Mouse (Mus musculus): ENCODE results near the gene Tspan4. TPM values are rescaled to one million over a fixed set of nuclear protein-coding genes. Genes with fewer than 3 reads are reported as not detected.
"Not testable (repeated sequence)": the region's sequence is repeated elsewhere in the genome, so short reads cannot be mapped to it uniquely, and the experiment has no call there.

Gene Tspan4
- total RNA-seq, 2 experiments from 2014 or later: 14.2 to 20.0 TPM

GRCm38 (mm10) chr7:141438201-141438968 lies 36.7 kb upstream of the Tspan4 start:
- no peak for DNase-seq (ENCODE audit: low spot score in 2 of 2)
- intact Hi-C loops (cut with DNase I): no loop called here

- DNase-seq (ENCODE audit: low spot score in 2 of 2): no peak
Observed at GRCm38 (mm10) chr7:141439140-141439679, 35.8 kb upstream of the Tspan4 start.

GRCm38 (mm10) chr7:141439811-141440210 lies 35.2 kb upstream of the Tspan4 start:
- intact Hi-C loops (cut with DNase I): no loop called here
- no peak for DNase-seq (ENCODE audit: low spot score in 2 of 2)

More at GRCm38 (mm10) chr7:141439140-141439679, 35.8 kb upstream of the Tspan4 start:
- intact Hi-C loops (cut with DNase I): no loop called here

GRCm38 (mm10) chr7:141440613-141441012 lies 34.4 kb upstream of the Tspan4 start:
- intact Hi-C loops (cut with DNase I): no loop called here

GRCm38 (mm10) chr7:141441460-141441859 lies 33.6 kb upstream of the Tspan4 start:
- intact Hi-C loops (cut with DNase I): no loop called here
- DNase-seq (ENCODE audit: low spot score in 2 of 2): no peak

More at GRCm38 (mm10) chr7:141440613-141441012, 34.4 kb upstream of the Tspan4 start:
- no peak for DNase-seq (ENCODE audit: low spot score in 2 of 2)

GRCm38 (mm10) chr7:141442199-141442598 lies 32.8 kb upstream of the Tspan4 start:
- intact Hi-C loops (cut with DNase I): no loop called here
- no peak for DNase-seq (ENCODE audit: low spot score in 2 of 2)

- intact Hi-C loops (cut with DNase I): no loop called here
Observed at GRCm38 (mm10) chr7:141443081-141443821, 31.8 kb upstream of the Tspan4 start.

GRCm38 (mm10) chr7:141443828-141444237 lies 31.2 kb upstream of the Tspan4 start, which contains the start of gene Pidd1:
Gene Pidd1, minus strand, starts transcription at chr7:141444025.
- DNase-seq (ENCODE audit: low spot score in 2 of 2): no peak
- intact Hi-C loops (cut with DNase I): no loop called here

More at GRCm38 (mm10) chr7:141443081-141443821, 31.8 kb upstream of the Tspan4 start:
- no peak for DNase-seq (ENCODE audit: low spot score in 2 of 2)

GRCm38 (mm10) chr7:141446374-141446773 lies 28.7 kb upstream of the Tspan4 start:
- intact Hi-C loops (cut with DNase I); DNase-seq (ENCODE audit: low spot score in 2 of 2): not testable (repeated sequence)

- DNase-seq (ENCODE audit: low spot score in 2 of 2): peak; percentile 98
- intact Hi-C loops (cut with DNase I): no loop called here
Observed at GRCm38 (mm10) chr7:141447110-141447991, 27.7 kb upstream of the Tspan4 start, which contains the start of gene Rplp2. Gene Rplp2, plus strand, starts transcription at chr7:141447370.

- no peak for DNase-seq (ENCODE audit: low spot score in 2 of 2)
- intact Hi-C loops (cut with DNase I): no loop called here
Observed at GRCm38 (mm10) chr7:141451928-141452327, 23.1 kb upstream of the Tspan4 start.

GRCm38 (mm10) chr7:141453636-141454035 lies 21.4 kb upstream of the Tspan4 start:
- intact Hi-C loops (cut with DNase I): no loop called here
- DNase-seq (ENCODE audit: low spot score in 2 of 2): no peak

- intact Hi-C loops (cut with DNase I): loop anchor here (5.0 kb wide), 1 partner anchor 43 kb away; the partner anchor contains the start of gene Gatd1
Observed at GRCm38 (mm10) chr7:141454967-141455551, 20.0 kb upstream of the Tspan4 start, which contains the start of gene Pnpla2. Gene Pnpla2, plus strand, starts transcription at chr7:141455198.

GRCm38 (mm10) chr7:141455610-141456314 lies 19.3 kb upstream of the Tspan4 start:
- intact Hi-C loops (cut with DNase I): loop anchor here (5.0 kb wide), 1 partner anchor 43 kb away; the partner anchor contains the start of gene Gatd1
- DNase-seq (ENCODE audit: low spot score in 2 of 2): peak; percentile 46 to 52

More at GRCm38 (mm10) chr7:141454967-141455551, 20.0 kb upstream of the Tspan4 start, which contains the start of gene Pnpla2:
- peak; percentile 90 to 92 for DNase-seq (ENCODE audit: low spot score in 2 of 2)

GRCm38 (mm10) chr7:141456739-141457138 lies 18.3 kb upstream of the Tspan4 start:
- intact Hi-C loops (cut with DNase I): loop anchor here (5.0 kb wide), 1 partner anchor 44 kb away; the partner anchor contains the start of gene Gatd1

GRCm38 (mm10) chr7:141457236-141457635 lies 17.8 kb upstream of the Tspan4 start:
- no peak for DNase-seq (ENCODE audit: low spot score in 2 of 2)
- intact Hi-C loops (cut with DNase I): loop anchor here (5.0 kb wide), 1 partner anchor 45 kb away; the partner anchor contains the start of gene Gatd1

More at GRCm38 (mm10) chr7:141456739-141457138, 18.3 kb upstream of the Tspan4 start:
- DNase-seq (ENCODE audit: low spot score in 2 of 2): no peak

- intact Hi-C loops (cut with DNase I): loop anchor here (5.0 kb wide), 1 partner anchor 46 kb away; the partner anchor contains the start of gene Gatd1
- peak in 1 of 2 experiments; percentile 12 for DNase-seq (ENCODE audit: low spot score in 2 of 2)
Observed at GRCm38 (mm10) chr7:141457986-141458660, 16.9 kb upstream of the Tspan4 start.

Data from left cerebral cortex, postnatal 36 days (tissue).